Mouse (Mus musculus) small intestine, adult 2 months (tissue): Measurements from ENCODE around the gene Slco3a1.

Experiments used
- CTCF ChIP-seq: fragments of 200-500 bp; IDR thresholded peaks from 2 replicates; pipeline ENCODE4 v1.5.1; 2012; ENCODE audit warnings: low read depth, mild to moderate bottlenecking, control low read depth, inconsistent platforms, low read length, moderate library complexity, mixed read lengths; ENCODE audit not compliant: insufficient replicate concordance, insufficient read length; ENCODE audit errors: extremely low read depth
- POLR2A ChIP-seq: fragments of 200-500 bp; IDR thresholded peaks from 2 replicates; pipeline ENCODE4 v1.6.1; 2012; ENCODE audit warnings: low read depth, mild to moderate bottlenecking, control low read depth, inconsistent platforms, low read length, moderate library complexity

- TF ChIP-seq CTCF (no peak), POLR2A (no peak)
Measured at GRCm38 (mm10) chr7:74256291-74256690, 298.3 kb downstream of the Slco3a1 start.
